Mouse (Mus musculus) C2C12 (cell line): ENCODE measurements around the gene Rbfox3. TPM values are rescaled to one million over a fixed set of nuclear protein-coding genes. Genes with fewer than 3 reads are reported as not detected.
A peak's percentile ranks its signal among the peaks of the same experiment; 100 is the strongest.

Experiments used
- H3K27me3 ChIP-seq: one replicate; pipeline ENCODE4 v1.6.1; 2011; ENCODE audit not compliant: control insufficient read depth, insufficient read depth, insufficient read length
- H3K36me3 ChIP-seq: one replicate; pipeline ENCODE4 v1.6.1; 2011; ENCODE audit not compliant: control insufficient read depth, insufficient read depth
- H3K4me3 ChIP-seq: one replicate; pipeline ENCODE4 v1.5.1; 2011; ENCODE audit warnings: mild to moderate bottlenecking, control low read depth; ENCODE audit not compliant: poor library complexity, insufficient read depth, severe bottlenecking
- H3K79me2 ChIP-seq: one replicate; pipeline ENCODE4 v1.6.1; 2011; ENCODE audit not compliant: control insufficient read depth, insufficient read depth
- H3K79me3 ChIP-seq: one replicate; pipeline ENCODE4 v1.6.1; 2011; ENCODE audit warnings: low read depth, control low read depth
- H3ac ChIP-seq: one replicate; pipeline ENCODE3; 2011; ENCODE audit warnings: low read depth; ENCODE audit not compliant: control insufficient read depth, insufficient read length
- CEBPB ChIP-seq: IDR thresholded peaks from one replicate; pipeline ENCODE4 v1.6.1; 2011; ENCODE audit warnings: low read depth, mild to moderate bottlenecking, control low read depth, moderate library complexity
- CTCF ChIP-seq: IDR thresholded peaks from one replicate; pipeline ENCODE4 v1.5.1; 2011; ENCODE audit not compliant: control insufficient read depth, insufficient read depth, insufficient read length
- FOSL1 ChIP-seq: IDR thresholded peaks from one replicate; pipeline ENCODE4 v1.8.0; 2011; ENCODE audit warnings: mild to moderate bottlenecking, low read length; ENCODE audit not compliant: poor library complexity, insufficient read depth, severe bottlenecking
- MAX ChIP-seq: IDR thresholded peaks from one replicate; pipeline ENCODE4 v1.6.1; 2011; ENCODE audit warnings: mild to moderate bottlenecking, control low read depth
- MYOD1 ChIP-seq: IDR thresholded peaks from one replicate; pipeline ENCODE4 v1.6.1; 2011; ENCODE audit warnings: low read depth; ENCODE audit not compliant: control insufficient read depth, insufficient read length
- MYOG ChIP-seq: IDR thresholded peaks from one replicate; pipeline ENCODE4 v1.6.1; 2011; ENCODE audit not compliant: control insufficient read depth, insufficient read length; ENCODE audit errors: extremely low read depth
- USF1 ChIP-seq: IDR thresholded peaks from one replicate; pipeline ENCODE4 v1.6.1; 2011; ENCODE audit warnings: low read depth, mild to moderate bottlenecking, control low read depth, moderate library complexity
- polyA plus RNA-seq: library from polyadenylated mRNA; unstranded; fragments of >200 nt; fragmentation: generic; extraction: Trizol; gene quantifications from one replicate; pipeline ENCODE4 v1.2.1, GENCODE M21; 2012; ENCODE audit warnings: missing spikeins

Rbfox3 gene
- polyA plus RNA-seq, 1 experiment: not detected

GRCm38 (mm10) chr11:118475496-118476083 is 435.8 kb downstream of the Rbfox3 start:
- Histone ChIP-seq H3K27me3 (peaks cover 12% of the 10 kb centered on the region), H3K4me3 (no peak overlapping the region), H3K36me3 (no peaks in the 10 kb centered on the region), H3K79me2 (no peaks in the 10 kb centered on the region), H3K79me3 (no peaks in the 10 kb centered on the region), H3ac (no peak overlapping the region)
- TF ChIP-seq CTCF: no peak
- TF ChIP-seq CEBPB: no peak
- no peak for TF ChIP-seq USF1
- no peak for TF ChIP-seq MYOD1
- TF ChIP-seq FOSL1: no peak
- TF ChIP-seq MYOG: no peak
- no peak for TF ChIP-seq MAX

- Histone ChIP-seq H3K79me2 (no peaks in the 10 kb centered on the region), H3K79me3 (no peaks in the 10 kb centered on the region), H3K4me3 (no peak overlapping the region), H3ac (no peak overlapping the region), H3K36me3 (no peaks in the 10 kb centered on the region), H3K27me3 (peaks cover 20% of the 10 kb centered on the region)
- no peak for TF ChIP-seq MYOG
- TF ChIP-seq USF1: no peak
- no peak for TF ChIP-seq FOSL1
- TF ChIP-seq MYOD1: no peak
- no peak for TF ChIP-seq CTCF
- no peak for TF ChIP-seq MAX
- no peak for TF ChIP-seq CEBPB
Observed at GRCm38 (mm10) chr11:118473842-118474500, 437.4 kb downstream of the Rbfox3 start.

GRCm38 (mm10) chr11:118473161-118473560 is 438.2 kb downstream of the Rbfox3 start:
- Histone ChIP-seq H3K36me3 (no peaks in the 10 kb centered on the region), H3K4me3 (no peak overlapping the region), H3K79me3 (no peaks in the 10 kb centered on the region), H3K79me2 (no peaks in the 10 kb centered on the region), H3K27me3 (peaks cover 21% of the 10 kb centered on the region), H3ac (no peak overlapping the region)
- TF ChIP-seq CTCF: no peak
- no peak for TF ChIP-seq MYOG
- TF ChIP-seq FOSL1: no peak
- no peak for TF ChIP-seq MYOD1
- no peak for TF ChIP-seq MAX
- no peak for TF ChIP-seq USF1
- TF ChIP-seq CEBPB: no peak

GRCm38 (mm10) chr11:118471676-118472075 is 439.7 kb downstream of the Rbfox3 start:
- Histone ChIP-seq H3K36me3 (no peaks in the 10 kb centered on the region), H3ac (no peak overlapping the region), H3K27me3 (peaks cover 23% of the 10 kb centered on the region), H3K79me3 (no peaks in the 10 kb centered on the region), H3K79me2 (no peaks in the 10 kb centered on the region), H3K4me3 (no peak overlapping the region)
- no peak for TF ChIP-seq MYOD1
- TF ChIP-seq CTCF: no peak
- no peak for TF ChIP-seq MAX
- no peak for TF ChIP-seq MYOG
- no peak for TF ChIP-seq FOSL1
- no peak for TF ChIP-seq CEBPB
- TF ChIP-seq USF1: no peak

GRCm38 (mm10) chr11:118470234-118470966 is 441.0 kb downstream of the Rbfox3 start:
- no peaks in the 10 kb centered on the region for H3K36me3 ChIP-seq
- H3ac ChIP-seq: no peak overlapping the region
- peaks cover 25% of the 10 kb centered on the region for H3K27me3 ChIP-seq
- TF ChIP-seq FOSL1 (no peak), MYOD1 (peak; percentile 45)
- no peaks in the 10 kb centered on the region for H3K79me3 ChIP-seq
- no peaks in the 10 kb centered on the region for H3K79me2 ChIP-seq
- no peak overlapping the region for H3K4me3 ChIP-seq
